Mouse (Mus musculus) intestine, embryonic 14.5 days (tissue): ENCODE measurements around the gene Bcl2l15. TPM values are rescaled to one million over a fixed set of nuclear protein-coding genes. Genes with fewer than 3 reads are reported as not detected.

Experiments used
- ATAC-seq: fragments of 200-750 bp; cut with Nextera tagmentation; replicated peaks from 2 replicates; pipeline ENCODE4 v1.8.0; 2017; ENCODE audit warnings: low read depth, moderate number of reproducible peaks, moderate TSS enrichment, moderate library complexity; ENCODE audit not compliant: low FRiP score, low TSS enrichment
- DNase-seq: peaks from one replicate; pipeline ENCODE4 v3.0.0-alpha.2; 2018; ENCODE audit warnings: low spot score
- H3K27ac ChIP-seq: fragments of 300-500 bp; sonication (generic); 2 replicates; pipeline ENCODE4 v1.5.1; 2014; ENCODE audit warnings: low read depth, mild to moderate bottlenecking, control low read depth
- H3K27me3 ChIP-seq: fragments of 300-500 bp; sonication (generic); replicated peaks from 2 replicates; pipeline ENCODE4 v1.6.1; 2014; ENCODE audit warnings: low read length, control low read depth; ENCODE audit not compliant: control insufficient read depth, insufficient read depth
- H3K36me3 ChIP-seq: fragments of 300-500 bp; sonication (generic); 2 replicates; pipeline ENCODE4 v1.6.1; 2014; ENCODE audit warnings: low read length, control low read depth; ENCODE audit not compliant: control insufficient read depth, insufficient read depth
- H3K4me1 ChIP-seq: fragments of 300-500 bp; sonication (generic); replicated peaks from 2 replicates; pipeline ENCODE4 v1.6.1; 2014; ENCODE audit warnings: low read length, control low read depth, mixed read lengths; ENCODE audit not compliant: control insufficient read depth, insufficient read depth
- H3K4me2 ChIP-seq: fragments of 300-500 bp; sonication (generic); 2 replicates; pipeline ENCODE4 v1.6.1; 2014; ENCODE audit warnings: low read length
- H3K4me3 ChIP-seq: fragments of 300-500 bp; sonication (generic); 2 replicates; pipeline ENCODE4 v1.5.1; 2014; ENCODE audit warnings: low read depth, low read length, control low read depth, mixed read lengths
- H3K9ac ChIP-seq: fragments of 300-500 bp; sonication (generic); 2 replicates; pipeline ENCODE4 v1.6.1; 2014; ENCODE audit warnings: mild to moderate bottlenecking, low read length
- H3K9me3 ChIP-seq: fragments of 300-500 bp; sonication (generic); 2 replicates; pipeline ENCODE4 v1.6.1; 2016; ENCODE audit warnings: low read length, control low read depth; ENCODE audit not compliant: control insufficient read depth
- WGBS: fragments of 180-500 bp; shearing (Covaris S2); extraction: QIAGEN DNeasy Blood & Tissue Kit; methylation state at CpG from one replicate; pipeline ENCODE4 v1.1.7; 2014; 5-methylcytosine and 5-hydroxymethylcytosine counted together
- polyA plus RNA-seq: library from polyadenylated mRNA; unstranded; fragments of >200 nt; fragmentation: Nextera tagmentation; extraction: Ambion mirVana; gene quantifications from 2 replicates; pipeline ENCODE4 v1.2.1, GENCODE M21; 2014

Bcl2l15 gene
- polyA plus RNA-seq, 1 experiment from 2014 or later = 0.38 TPM

DNA sequence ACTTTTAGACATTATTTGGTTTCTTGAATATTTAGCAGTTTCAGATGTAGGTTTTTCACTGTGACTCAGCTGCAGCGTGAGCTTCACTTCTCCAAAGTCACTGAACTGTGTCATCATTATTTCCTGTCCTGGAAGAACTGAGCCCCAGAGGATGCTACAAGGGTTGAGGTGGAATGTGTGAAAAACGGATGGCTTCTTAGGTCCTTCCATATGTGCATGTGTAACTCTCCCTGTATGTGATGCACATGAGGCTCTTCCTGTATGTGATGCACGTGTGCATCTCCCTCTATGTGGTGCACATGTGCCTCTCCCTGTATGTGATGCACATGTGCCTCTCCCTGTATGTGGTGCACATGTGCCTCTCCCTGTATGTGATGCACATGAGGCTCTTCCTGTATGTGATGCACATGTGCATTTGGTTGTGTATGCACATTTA is 40.3 kb downstream of the Bcl2l15 start:
- Histone ChIP-seq H3K9ac (no peak overlapping the region), H3K9me3 (no peaks in the 10 kb centered on the region), H3K36me3 (no peaks in the 10 kb centered on the region), H3K27me3 (no peaks in the 10 kb centered on the region), H3K27ac (no peak overlapping the region), H3K4me2 (no peak overlapping the region), H3K4me1 (no peaks in the 10 kb centered on the region), H3K4me3 (no peak overlapping the region)
- 61% methylated on average over 3 of the region's 3 CpGs for WGBS
- DNase-seq (no peak), ATAC-seq (no peak)

- Histone ChIP-seq H3K4me2 (no peak overlapping the region), H3K4me3 (no peak overlapping the region), H3K27ac (no peak overlapping the region), H3K9ac (no peak overlapping the region), H3K27me3 (no peaks in the 10 kb centered on the region), H3K4me1 (no peaks in the 10 kb centered on the region), H3K9me3 (no peaks in the 10 kb centered on the region), H3K36me3 (no peaks in the 10 kb centered on the region)
- ATAC-seq = no peak
- DNase-seq = no peak
- WGBS = 64% methylated on average over 7 of the region's 7 CpGs
Measured at GRCm38 (mm10) chr3:103874329-103874728, 41.9 kb downstream of the Bcl2l15 start.

DNA sequence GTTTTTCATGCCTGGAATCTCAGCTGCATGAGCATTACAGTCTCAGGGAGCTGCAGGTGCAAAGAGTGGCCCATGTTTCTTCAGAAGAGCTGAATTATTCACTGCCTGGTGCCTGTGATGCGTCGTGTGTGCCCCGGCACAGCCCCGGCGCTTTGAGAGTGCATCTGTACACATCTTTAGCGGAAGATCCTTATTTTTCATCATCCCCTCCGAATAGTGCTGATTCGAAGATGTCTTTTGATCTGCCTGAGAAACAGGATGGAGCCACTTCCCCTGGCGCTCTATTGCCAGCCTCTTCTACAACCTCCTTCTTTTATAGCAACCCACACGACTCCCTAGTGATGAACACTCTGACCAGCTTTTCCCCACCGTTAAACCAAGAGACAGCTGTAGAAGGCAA is 53.5 kb downstream of the Bcl2l15 start:
- H3K27me3 ChIP-seq = no peaks in the 10 kb centered on the region
- H3K27ac ChIP-seq = no peak overlapping the region
- H3K9ac ChIP-seq = no peak overlapping the region
- no peaks in the 10 kb centered on the region for H3K4me1 ChIP-seq
- H3K9me3 ChIP-seq = no peaks in the 10 kb centered on the region
- H3K4me2 ChIP-seq = no peak overlapping the region
- ATAC-seq (no peak), DNase-seq (no peak)
- no peak overlapping the region for H3K4me3 ChIP-seq
- WGBS = 65% methylated on average over 11 of the region's 11 CpGs
- H3K36me3 ChIP-seq = no peaks in the 10 kb centered on the region

- H3K9me3 ChIP-seq = no peaks in the 10 kb centered on the region
- no peak overlapping the region for H3K4me2 ChIP-seq
- no peak for ATAC-seq
- WGBS = 30% methylated on average over 3 of the region's 3 CpGs
- H3K9ac ChIP-seq = no peak overlapping the region
- no peaks in the 10 kb centered on the region for H3K4me1 ChIP-seq
- DNase-seq = no peak
- H3K27me3 ChIP-seq = no peaks in the 10 kb centered on the region
- no peaks in the 10 kb centered on the region for H3K36me3 ChIP-seq
- H3K27ac ChIP-seq = no peak overlapping the region
- H3K4me3 ChIP-seq = no peak overlapping the region
Measured at GRCm38 (mm10) chr3:103887581-103887980, 55.2 kb downstream of the Bcl2l15 start.

DNA sequence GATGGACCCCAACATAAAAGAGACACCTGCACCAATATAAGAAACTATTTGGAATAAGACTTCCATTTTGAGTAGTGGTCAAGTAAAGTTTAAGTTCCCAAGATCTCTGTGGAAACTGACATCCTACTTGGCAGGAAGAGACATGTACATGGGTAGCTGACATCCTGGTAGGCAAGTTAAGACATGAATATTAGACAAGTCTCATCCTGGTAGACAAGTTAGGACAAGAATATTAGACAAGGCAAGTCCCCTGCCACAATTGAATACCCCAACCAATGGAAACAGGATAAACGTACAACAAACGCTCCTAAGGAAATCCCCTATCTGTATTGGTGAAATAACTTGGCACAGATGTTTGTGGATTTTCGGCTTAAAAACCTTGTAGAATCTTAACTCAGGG is 61.0 kb downstream of the Bcl2l15 start:
- ATAC-seq (no peak), DNase-seq (no peak)
- Histone ChIP-seq H3K9ac (no peak overlapping the region), H3K4me1 (no peaks in the 10 kb centered on the region), H3K9me3 (no peaks in the 10 kb centered on the region), H3K27ac (no peak overlapping the region), H3K27me3 (no peaks in the 10 kb centered on the region), H3K4me3 (no peak overlapping the region), H3K4me2 (no peak overlapping the region), H3K36me3 (no peaks in the 10 kb centered on the region)
- 85% methylated on average over 3 of the region's 3 CpGs for WGBS

Other genes with a start within 250 kb of the Bcl2l15 start
- gene Atg4a-ps, start 186.5 kb upstream of the Bcl2l15 start, polyA plus RNA-seq = 0.15 and 0.20 TPM in 2 replicates
- gene Olfml3, start 94.6 kb upstream of the Bcl2l15 start, polyA plus RNA-seq = 66.6 and 79.3 TPM in 2 replicates
- gene Gm10964, start 93.2 kb upstream of the Bcl2l15 start, polyA plus RNA-seq = not detected in 2 replicates
- gene Hipk1, start 41.0 kb upstream of the Bcl2l15 start, polyA plus RNA-seq = 14.4 and 15.8 TPM in 2 replicates
- 23.9 and 34.2 TPM in 2 replicates for gene Dclre1b, start 23.2 kb upstream of the Bcl2l15 start, polyA plus RNA-seq
- gene Ap4b1, start 23.1 kb upstream of the Bcl2l15 start, polyA plus RNA-seq = 19.9 and 21.4 TPM in 2 replicates
- 0.44 and 0.55 TPM in 2 replicates for gene Gm43064, start 23.0 kb upstream of the Bcl2l15 start, polyA plus RNA-seq
- 0.72 and 0.81 TPM in 2 replicates for gene Ptpn22, start 27.2 kb downstream of the Bcl2l15 start, polyA plus RNA-seq
- gene Rsbn1, start 81.5 kb downstream of the Bcl2l15 start, polyA plus RNA-seq = 11.9 and 12.4 TPM in 2 replicates
- gene Phtf1, start 135.5 kb downstream of the Bcl2l15 start, polyA plus RNA-seq = 27.5 and 30.3 TPM in 2 replicates